Mouse (Mus musculus) hindbrain, embryonic 11.5 days (tissue): ENCODE measurements at regions not wholly inside any gene's neighbourhood (a gene's known extent, or its start where the extent isn't known, plus 50 kb on each side); places are given as distances from the start of the nearest gene placed in this dataset.

Experiments
- ATAC-seq: fragments of 200-750 bp; cut with Nextera tagmentation; 2 replicates; pipeline ENCODE4 v1.8.0; 2017; ENCODE audit warnings: mild to moderate bottlenecking, moderate TSS enrichment, moderate library complexity; ENCODE audit not compliant: low FRiP score
- DNase-seq: peaks from one replicate; pipeline ENCODE4 v3.0.0-alpha.2; 2015; ENCODE audit warnings: low spot score
- H3K27ac ChIP-seq: fragments of 300-500 bp; sonication (generic); 2 replicates; pipeline ENCODE4 v1.5.1; 2014; ENCODE audit warnings: mild to moderate bottlenecking, low read depth, low read length
- H3K27me3 ChIP-seq: fragments of 300-500 bp; sonication (generic); 2 replicates; pipeline ENCODE4 v1.6.1; 2014; ENCODE audit warnings: mild to moderate bottlenecking, low read length, moderate library complexity, mixed read lengths; ENCODE audit not compliant: control insufficient read depth, insufficient read depth
- H3K36me3 ChIP-seq: fragments of 300-500 bp; sonication (generic); 2 replicates; pipeline ENCODE4 v1.6.1; 2014; ENCODE audit warnings: mild to moderate bottlenecking, low read length, moderate library complexity, mixed read lengths; ENCODE audit not compliant: control insufficient read depth, insufficient read depth
- H3K4me1 ChIP-seq: fragments of 300-500 bp; sonication (generic); replicated peaks from 2 replicates; pipeline ENCODE4 v1.6.1; 2014; ENCODE audit warnings: low read length, mixed read lengths; ENCODE audit not compliant: control insufficient read depth, insufficient read depth
- H3K4me2 ChIP-seq: fragments of 300-500 bp; sonication (generic); replicated peaks from 2 replicates; pipeline ENCODE4 v1.6.1; 2014; ENCODE audit warnings: mild to moderate bottlenecking, low read depth, low read length
- H3K4me3 ChIP-seq: fragments of 300-500 bp; sonication (generic); 2 replicates; pipeline ENCODE4 v1.5.1; 2014; ENCODE audit warnings: low read depth, low read length
- H3K9ac ChIP-seq: fragments of 300-500 bp; sonication (generic); 2 replicates; pipeline ENCODE4 v1.6.1; 2014; ENCODE audit warnings: low read depth, low read length
- H3K9me3 ChIP-seq: fragments of 300-500 bp; sonication (generic); 2 replicates; pipeline ENCODE4 v1.6.1; 2016; ENCODE audit warnings: low read length; ENCODE audit not compliant: control insufficient read depth
- WGBS: fragments of 180-500 bp; shearing (Covaris S2); extraction: QIAGEN DNeasy Blood & Tissue Kit; methylation state at CpG from one replicate; pipeline ENCODE4 v1.1.7; 2014; 5-methylcytosine and 5-hydroxymethylcytosine counted together

GRCm38 (mm10) chr14:31910809-31911208 is 80.4 kb upstream of the Ankrd28 start:
- H3K4me3 ChIP-seq: no peak overlapping the region
- DNase-seq (no peak), ATAC-seq (no peak)
- no peak overlapping the region for H3K4me2 ChIP-seq
- H3K36me3 ChIP-seq: no peaks in the 10 kb centered on the region
- H3K27ac ChIP-seq: no peak overlapping the region
- no peak overlapping the region for H3K9ac ChIP-seq
- H3K27me3 ChIP-seq: no peaks in the 10 kb centered on the region
- H3K4me1 ChIP-seq: no peaks in the 10 kb centered on the region
- H3K9me3 ChIP-seq: no peaks in the 10 kb centered on the region
- WGBS: 98% methylated on average over 2 of the region's 2 CpGs

- ATAC-seq: no peak
- Histone ChIP-seq H3K4me1 (no peaks in the 10 kb centered on the region), H3K4me2 (no peak overlapping the region), H3K9ac (no peak overlapping the region), H3K27ac (no peak overlapping the region), H3K4me3 (no peak overlapping the region), H3K9me3 (no peaks in the 10 kb centered on the region; the same call in 1 of the 2 replicates), H3K27me3 (no peaks in the 10 kb centered on the region), H3K36me3 (no peaks in the 10 kb centered on the region)
- WGBS: 90% methylated on average over 4 of the region's 4 CpGs
- DNase-seq: no peak
These were observed 88.0 kb upstream of the Ankrd28 start for GRCm38 (mm10) chr14:31918461-31918860.

- Histone ChIP-seq H3K27ac (no peak overlapping the region), H3K9me3 (no peaks in the 10 kb centered on the region; the same call in 1 of the 2 replicates), H3K9ac (no peak overlapping the region), H3K4me2 (no peak overlapping the region), H3K4me3 (no peak overlapping the region), H3K27me3 (no peaks in the 10 kb centered on the region), H3K36me3 (no peaks in the 10 kb centered on the region), H3K4me1 (no peaks in the 10 kb centered on the region)
- 84% methylated on average over 1 of the region's 1 CpGs for WGBS
- DNase-seq (no peak), ATAC-seq (no peak)
These were observed 88.5 kb upstream of the Ankrd28 start for GRCm38 (mm10) chr14:31918921-31919320.

- WGBS: 66% methylated on average over 12 of the region's 12 CpGs
- ATAC-seq (no peak), DNase-seq (no peak)
- Histone ChIP-seq H3K27ac (no peak overlapping the region), H3K27me3 (no peaks in the 10 kb centered on the region), H3K36me3 (no peaks in the 10 kb centered on the region), H3K9ac (no peak overlapping the region), H3K4me1 (no peaks in the 10 kb centered on the region), H3K4me2 (no peak overlapping the region), H3K4me3 (no peak overlapping the region), H3K9me3 (no peaks in the 10 kb centered on the region)
These were observed 98.8 kb upstream of the Ankrd28 start for GRCm38 (mm10) chr14:31929161-31929707.

- WGBS: 84% methylated on average over 9 of the region's 9 CpGs
- H3K9me3 ChIP-seq: no peaks in the 10 kb centered on the region
- H3K4me1 ChIP-seq: no peaks in the 10 kb centered on the region
- H3K36me3 ChIP-seq: no peaks in the 10 kb centered on the region
- H3K27me3 ChIP-seq: no peaks in the 10 kb centered on the region
- DNase-seq (no peak), ATAC-seq (no peak)
- no peak overlapping the region for H3K9ac ChIP-seq
- H3K4me2 ChIP-seq: no peak overlapping the region
- no peak overlapping the region for H3K4me3 ChIP-seq
- H3K27ac ChIP-seq: no peak overlapping the region
These were observed 98.4 kb upstream of the Galnt15 start for GRCm38 (mm10) chr14:31930367-31930766.

GRCm38 (mm10) chr14:31931971-31932370 is 96.8 kb upstream of the Galnt15 start:
- no peaks in the 10 kb centered on the region for H3K4me1 ChIP-seq
- no peaks in the 10 kb centered on the region for H3K27me3 ChIP-seq
- DNase-seq (no peak), ATAC-seq (no peak)
- 88% methylated on average over 5 of the region's 5 CpGs for WGBS
- no peak overlapping the region for H3K4me3 ChIP-seq
- no peak overlapping the region for H3K9ac ChIP-seq
- H3K9me3 ChIP-seq: no peaks in the 10 kb centered on the region
- no peaks in the 10 kb centered on the region for H3K36me3 ChIP-seq
- no peak overlapping the region for H3K27ac ChIP-seq
- no peak overlapping the region for H3K4me2 ChIP-seq

- Histone ChIP-seq H3K4me3 (peak overlapping the region; percentile 31), H3K9ac (peak overlapping the region; percentile 40), H3K9me3 (no peaks in the 10 kb centered on the region), H3K4me2 (peak overlapping the region; percentile 31), H3K27ac (peak overlapping the region; percentile 73), H3K4me1 (no peaks in the 10 kb centered on the region), H3K27me3 (no peaks in the 10 kb centered on the region), H3K36me3 (no peaks in the 10 kb centered on the region)
- WGBS: 0% methylated on average over 9 of the region's 9 CpGs
- peak; percentile 73 for DNase-seq
- peak; percentile 80 for ATAC-seq
These were observed 95.3 kb upstream of the Galnt15 start for GRCm38 (mm10) chr14:31933441-31933840.

GRCm38 (mm10) chr14:31933841-31934271 is 94.9 kb upstream of the Galnt15 start:
- H3K27me3 ChIP-seq: no peaks in the 10 kb centered on the region
- no peaks in the 10 kb centered on the region for H3K4me1 ChIP-seq
- ATAC-seq: peak; percentile 97
- WGBS: 0% methylated on average over 13 of the region's 13 CpGs
- H3K4me2 ChIP-seq: peak overlapping the region; percentile 31
- no peaks in the 10 kb centered on the region for H3K9me3 ChIP-seq
- no peaks in the 10 kb centered on the region for H3K36me3 ChIP-seq
- peak overlapping the region; percentile 40 for H3K9ac ChIP-seq
- peak overlapping the region; percentile 73 for H3K27ac ChIP-seq
- DNase-seq: peak; percentile 85
- H3K4me3 ChIP-seq: peak overlapping the region; percentile 31

- H3K9me3 ChIP-seq: no peaks in the 10 kb centered on the region
- H3K4me3 ChIP-seq: peak overlapping the region; percentile 31
- H3K36me3 ChIP-seq: no peaks in the 10 kb centered on the region
- 0% methylated on average over 6 of the region's 6 CpGs for WGBS
- H3K9ac ChIP-seq: peak overlapping the region; percentile 40
- no peaks in the 10 kb centered on the region for H3K27me3 ChIP-seq
- H3K4me2 ChIP-seq: peak overlapping the region; percentile 31
- ATAC-seq (peak; percentile 81), DNase-seq (peak; percentile 74)
- no peaks in the 10 kb centered on the region for H3K4me1 ChIP-seq
- peak overlapping the region; percentile 73 for H3K27ac ChIP-seq
These were observed 94.5 kb upstream of the Galnt15 start for GRCm38 (mm10) chr14:31934321-31934720.
